Mouse (Mus musculus) forebrain, embryonic 12.5 days (tissue): Measurements from ENCODE around the gene Phf8. TPM values are rescaled to one million over a fixed set of nuclear protein-coding genes. Genes with fewer than 3 reads are reported as not detected.
"Not testable (repeated sequence)": the region's sequence is repeated elsewhere in the genome, so short reads cannot be mapped to it uniquely, and the experiment has no call there.

Source experiments
- ATAC-seq: fragments of 200-750 bp; cut with Nextera tagmentation; 2 replicates; pipeline ENCODE4 v1.8.0; 2017; ENCODE audit warnings: moderate TSS enrichment; ENCODE audit not compliant: low FRiP score
- H3K27ac ChIP-seq: fragments of 300-500 bp; sonication (generic); 2 replicates; pipeline ENCODE4 v1.5.1; 2016; ENCODE audit warnings: mild to moderate bottlenecking
- H3K27me3 ChIP-seq: fragments of 300-500 bp; sonication (generic); 2 replicates; pipeline ENCODE4 v1.6.1; 2016; ENCODE audit warnings: mild to moderate bottlenecking
- H3K36me3 ChIP-seq: fragments of 300-500 bp; sonication (generic); replicated peaks from 2 replicates; pipeline ENCODE4 v1.6.1; 2016; ENCODE audit warnings: mild to moderate bottlenecking
- H3K4me1 ChIP-seq: fragments of 300-500 bp; sonication (generic); 2 replicates; pipeline ENCODE4 v1.6.1; 2016
- H3K4me2 ChIP-seq: fragments of 300-500 bp; sonication (generic); 2 replicates; pipeline ENCODE4 v1.6.1; 2016; ENCODE audit warnings: mild to moderate bottlenecking, moderate library complexity
- H3K4me3 ChIP-seq: fragments of 300-500 bp; sonication (generic); replicated peaks from 2 replicates; pipeline ENCODE4 v1.5.1; 2016; ENCODE audit warnings: mild to moderate bottlenecking
- H3K9ac ChIP-seq: fragments of 300-500 bp; sonication (generic); 2 replicates; pipeline ENCODE4 v1.6.1; 2016; ENCODE audit warnings: mild to moderate bottlenecking
- H3K9me3 ChIP-seq: fragments of 300-500 bp; sonication (generic); 2 replicates; pipeline ENCODE4 v1.6.1; 2016
- WGBS: fragments of 180-500 bp; shearing (Covaris S2); methylation state at CpG from one replicate; pipeline ENCODE4 v1.1.7; 2016; 5-methylcytosine and 5-hydroxymethylcytosine counted together
- polyA plus RNA-seq: library from polyadenylated mRNA; unstranded; fragments of >200 nt; fragmentation: Nextera tagmentation; extraction: Ambion mirVana; gene quantifications from 2 replicates; pipeline ENCODE4 v1.2.1, GENCODE M21; 2016

The Phf8 gene
- 27.2 and 32.4 TPM in 2 replicates for polyA plus RNA-seq

DNA sequence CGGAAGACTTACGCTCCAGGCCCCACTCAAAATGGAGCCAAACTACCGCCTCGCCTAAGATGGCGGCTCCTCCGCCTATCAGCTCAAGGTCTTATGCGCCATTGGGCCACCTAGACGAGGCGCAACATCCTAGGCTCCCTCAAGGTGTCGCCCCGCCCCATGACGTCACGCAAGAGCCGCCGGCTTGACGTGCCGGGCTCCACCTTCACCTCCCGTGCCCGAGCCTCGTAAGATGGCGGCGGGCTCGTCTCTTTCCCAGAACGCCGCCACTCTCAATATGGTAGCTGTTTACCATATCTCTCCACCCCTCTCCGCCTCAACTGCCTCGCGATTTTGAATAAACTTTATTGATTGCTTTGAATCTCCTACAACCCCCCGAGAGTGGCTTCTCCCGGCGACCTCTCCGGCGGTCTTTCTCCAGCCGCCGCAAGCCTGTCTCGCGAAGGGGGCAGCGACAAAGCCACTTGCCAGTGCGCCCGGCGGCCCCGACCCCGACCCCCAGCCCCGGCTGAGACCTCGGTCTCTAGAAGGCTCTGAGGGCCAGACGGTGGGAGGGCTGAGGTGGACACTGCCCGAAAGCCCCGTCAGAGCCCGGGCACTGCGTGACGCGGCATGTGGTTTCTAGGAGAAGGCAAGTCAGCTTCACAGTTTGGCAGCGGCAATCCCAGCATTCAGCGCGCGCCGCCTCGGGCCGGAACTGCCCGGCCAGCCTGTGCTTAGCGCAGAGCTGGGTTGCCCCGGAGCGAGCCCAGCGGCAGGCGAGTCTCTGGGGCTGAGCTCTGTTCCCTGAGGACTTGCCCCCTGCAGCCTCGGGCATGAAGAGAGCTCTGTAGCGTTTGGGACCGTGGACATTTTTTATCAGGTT lies at the start of gene Phf8:
Gene Phf8 (plus strand): TSS at position 215 of the 865 bp plus-strand sequence.
- 0 out of 2 replicates have a peak, but pooled peaks cover 4% of the 10 kb centered on the region for H3K27me3 ChIP-seq
- peak; percentile 97 for ATAC-seq
- no peaks in the 10 kb centered on the region for H3K36me3 ChIP-seq
- H3K4me2 ChIP-seq, result peak within 1 kb of the TSS; percentile 65
- H3K9ac ChIP-seq, result peak within 1 kb of the TSS; percentile 70
- H3K27ac ChIP-seq, result peak within 1 kb of the TSS; percentile 98
- H3K9me3 ChIP-seq, result no peaks in the 10 kb centered on the region
- 22% methylated on average over 68 of the region's 68 CpGs for WGBS
- H3K4me1 ChIP-seq, result peaks cover 7% of the 10 kb centered on the region; the same call in 1 of the 2 replicates
- peak within 1 kb of the TSS; percentile 54 for H3K4me3 ChIP-seq

- Histone ChIP-seq H3K9me3 (no peaks in the 10 kb centered on the region), H3K4me2 (no peak overlapping the region), H3K9ac (no peak overlapping the region), H3K4me1 (no peaks in the 10 kb centered on the region), H3K4me3 (no peak overlapping the region), H3K27ac (no peak overlapping the region), H3K27me3 (no peaks in the 10 kb centered on the region), H3K36me3 (no peaks in the 10 kb centered on the region)
- no peak for ATAC-seq
- 90% methylated on average over 3 of the region's 3 CpGs for WGBS
Measured at GRCm38 (mm10) chrX:151488128-151488527, 32.3 kb upstream of the Phf8 start.

- not testable (repeated sequence) for H3K36me3 ChIP-seq, ATAC-seq, H3K27me3 ChIP-seq, H3K9ac ChIP-seq, H3K9me3 ChIP-seq, H3K4me3 ChIP-seq, H3K4me1 ChIP-seq, H3K27ac ChIP-seq, H3K4me2 ChIP-seq
- 90% methylated on average over 4 of the region's 4 CpGs for WGBS
Measured at GRCm38 (mm10) chrX:151493269-151493668, 27.2 kb upstream of the Phf8 start.

DNA sequence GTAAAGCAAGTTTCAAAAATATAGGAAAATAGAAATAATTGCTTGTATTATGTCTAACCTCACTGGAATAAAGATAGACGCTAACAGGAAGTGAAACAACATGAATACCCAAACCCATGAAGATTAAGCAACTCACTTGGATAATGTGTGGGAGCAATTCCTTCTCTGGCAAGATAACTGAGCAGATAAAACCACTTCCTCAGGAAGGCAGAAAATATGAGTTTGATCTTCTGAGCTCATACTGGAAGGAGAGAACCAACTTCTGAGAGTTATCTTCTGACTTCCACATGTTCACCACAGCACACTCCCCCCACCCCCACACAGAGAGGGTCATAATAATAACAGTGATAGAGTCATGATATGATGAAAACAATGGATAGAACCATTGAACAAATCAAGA lies 23.9 kb upstream of the Phf8 start:
- no peak overlapping the region for H3K4me2 ChIP-seq
- H3K27ac ChIP-seq, result no peak overlapping the region
- ATAC-seq, result no peak
- no peaks in the 10 kb centered on the region for H3K36me3 ChIP-seq
- H3K27me3 ChIP-seq, result no peaks in the 10 kb centered on the region
- no peaks in the 10 kb centered on the region for H3K9me3 ChIP-seq
- 76% methylated on average over 1 of the region's 1 CpGs for WGBS
- no peak overlapping the region for H3K9ac ChIP-seq
- no peaks in the 10 kb centered on the region for H3K4me1 ChIP-seq
- H3K4me3 ChIP-seq, result no peak overlapping the region

- H3K27ac ChIP-seq, result no peak overlapping the region
- no peaks in the 10 kb centered on the region for H3K4me1 ChIP-seq
- H3K9me3 ChIP-seq, result no peaks in the 10 kb centered on the region
- no peak overlapping the region for H3K4me2 ChIP-seq
- H3K4me3 ChIP-seq, result no peak overlapping the region
- no peaks in the 10 kb centered on the region for H3K27me3 ChIP-seq
- ATAC-seq, result no peak
- no peaks in the 10 kb centered on the region for H3K36me3 ChIP-seq
- H3K9ac ChIP-seq, result no peak overlapping the region
Measured at GRCm38 (mm10) chrX:151508536-151508935, 11.9 kb upstream of the Phf8 start.

DNA sequence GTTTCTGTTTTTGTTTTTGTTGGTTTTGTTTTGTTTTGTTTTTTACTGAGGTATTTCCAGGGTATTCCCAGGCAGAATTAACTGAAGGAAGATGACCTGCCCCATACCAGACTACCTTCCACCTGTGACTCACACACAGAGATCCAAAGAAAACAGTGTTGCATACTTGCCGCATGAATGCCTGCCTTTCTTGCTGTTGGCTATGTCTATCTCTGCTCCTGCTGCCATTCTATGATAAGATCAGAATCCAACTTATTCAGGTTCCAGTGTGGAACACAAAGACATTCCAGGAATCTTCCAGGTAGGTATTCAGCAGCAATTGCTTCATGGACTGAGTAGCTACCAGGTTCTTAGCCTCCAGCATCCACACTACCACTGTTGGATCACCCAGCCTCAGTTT lies 10.6 kb upstream of the Phf8 start:
- Histone ChIP-seq H3K27ac (no peak overlapping the region), H3K4me2 (no peak overlapping the region), H3K36me3 (no peaks in the 10 kb centered on the region), H3K9me3 (no peaks in the 10 kb centered on the region), H3K9ac (no peak overlapping the region), H3K27me3 (no peaks in the 10 kb centered on the region), H3K4me3 (no peak overlapping the region), H3K4me1 (no peaks in the 10 kb centered on the region)
- ATAC-seq, result no peak
- 94% methylated on average over 1 of the region's 1 CpGs for WGBS

- H3K27me3 ChIP-seq, result 0 out of 2 replicates have a peak, but pooled peaks cover 4% of the 10 kb centered on the region
- no peak overlapping the region for H3K9ac ChIP-seq
- 76% methylated on average over 3 of the region's 3 CpGs for WGBS
- H3K4me1 ChIP-seq, result no peaks in the 10 kb centered on the region
- H3K27ac ChIP-seq, result no peak overlapping the region
- H3K36me3 ChIP-seq, result no peaks in the 10 kb centered on the region
- no peaks in the 10 kb centered on the region for H3K9me3 ChIP-seq
- no peak overlapping the region for H3K4me2 ChIP-seq
- ATAC-seq, result no peak
- H3K4me3 ChIP-seq, result no peak overlapping the region
Measured at GRCm38 (mm10) chrX:151513066-151513465, 7.4 kb upstream of the Phf8 start.

GRCm38 (mm10) chrX:151513694-151514093 lies 6.8 kb upstream of the Phf8 start:
- Histone ChIP-seq H3K9me3 (no peaks in the 10 kb centered on the region), H3K9ac (no peak overlapping the region), H3K4me2 (no peak overlapping the region), H3K4me1 (no peaks in the 10 kb centered on the region), H3K27ac (no peak overlapping the region), H3K4me3 (no peak overlapping the region), H3K27me3 (0 out of 2 replicates have a peak, but pooled peaks cover 4% of the 10 kb centered on the region), H3K36me3 (no peaks in the 10 kb centered on the region)
- no peak for ATAC-seq
- 90% methylated on average over 2 of the region's 2 CpGs for WGBS

DNA sequence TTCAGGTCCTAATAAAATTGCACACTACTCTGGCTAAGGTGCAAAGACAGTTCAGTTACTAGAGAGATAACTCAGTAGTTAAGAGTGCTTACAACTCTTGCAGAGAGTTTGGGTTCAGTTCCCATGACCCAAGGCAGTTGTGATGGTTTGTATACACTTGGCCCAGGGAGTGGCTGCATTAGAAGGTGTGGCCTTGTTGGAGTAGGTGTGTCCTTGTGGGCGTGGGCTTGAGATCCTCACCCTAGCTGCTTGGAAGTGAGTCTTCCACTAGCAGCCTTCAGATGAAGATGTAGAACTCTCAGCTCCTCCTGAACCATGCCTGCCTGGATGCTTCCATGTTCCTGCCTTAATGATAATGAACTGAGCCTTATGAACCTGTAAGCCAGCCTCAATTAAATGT lies 2.3 kb upstream of the Phf8 start:
- H3K9ac ChIP-seq, result no peak overlapping the region
- 67% methylated on average over 1 of the region's 1 CpGs for WGBS
- ATAC-seq, result no peak
- no peak overlapping the region for H3K27ac ChIP-seq
- no peak overlapping the region for H3K4me3 ChIP-seq
- H3K9me3 ChIP-seq, result no peaks in the 10 kb centered on the region
- H3K36me3 ChIP-seq, result no peaks in the 10 kb centered on the region
- no peak overlapping the region for H3K4me2 ChIP-seq
- 0 out of 2 replicates have a peak, but pooled peaks cover 4% of the 10 kb centered on the region for H3K27me3 ChIP-seq
- H3K4me1 ChIP-seq, result peaks cover 7% of the 10 kb centered on the region; the same call in 1 of the 2 replicates

GRCm38 (mm10) chrX:151520127-151520457 lies 380 bp upstream of the Phf8 start:
- WGBS, result 27% methylated on average over 17 of the region's 17 CpGs
- H3K9ac ChIP-seq, result peak overlapping the region; percentile 51
- H3K4me2 ChIP-seq, result peak overlapping the region; percentile 41
- H3K4me3 ChIP-seq, result peak overlapping the region; percentile 54
- H3K27ac ChIP-seq, result peak overlapping the region; percentile 98
- H3K4me1 ChIP-seq, result peaks cover 7% of the 10 kb centered on the region; the same call in 1 of the 2 replicates
- no peaks in the 10 kb centered on the region for H3K9me3 ChIP-seq
- no peaks in the 10 kb centered on the region for H3K36me3 ChIP-seq
- 0 out of 2 replicates have a peak, but pooled peaks cover 4% of the 10 kb centered on the region for H3K27me3 ChIP-seq
- peak; percentile 70 for ATAC-seq

DNA sequence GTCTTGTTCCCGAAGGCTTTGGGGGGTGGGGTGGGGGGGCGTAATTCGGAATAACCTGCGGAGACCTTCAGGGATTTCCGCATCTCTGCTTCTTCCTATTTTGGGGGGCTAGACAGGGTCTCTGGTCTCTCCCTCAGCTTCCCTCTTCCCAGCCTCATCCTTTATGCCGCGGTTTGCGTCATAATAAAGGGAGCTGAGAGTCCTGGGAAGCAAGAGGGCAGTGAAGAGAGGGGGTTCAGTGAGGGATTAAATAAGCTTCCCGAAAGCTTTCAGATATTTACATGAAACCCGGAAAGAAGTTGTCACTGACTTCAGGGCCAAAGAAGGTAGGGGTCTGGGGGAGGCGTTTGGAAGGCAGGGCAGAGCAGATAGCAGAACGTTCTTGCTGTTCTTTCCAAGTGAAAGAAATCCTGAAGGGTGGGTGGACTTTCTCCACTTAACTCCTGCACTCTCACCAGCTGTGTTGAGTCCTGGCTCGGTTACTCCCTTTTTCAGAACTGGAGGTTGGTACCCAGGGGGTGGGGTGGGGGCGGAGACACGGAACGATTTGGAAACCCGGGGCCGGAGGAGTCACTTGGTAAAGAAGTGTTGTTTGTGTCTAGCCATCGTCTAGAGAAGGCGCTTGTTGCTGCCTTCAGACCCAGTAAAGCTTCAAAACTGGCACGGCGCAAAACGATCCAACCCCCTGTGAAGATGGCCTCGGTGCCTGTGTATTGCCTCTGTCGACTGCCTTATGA lies 1.5 kb downstream of the Phf8 start:
- no peak for ATAC-seq
- WGBS, result 26% methylated on average over 25 of the region's 25 CpGs
- Histone ChIP-seq H3K27ac (no peak overlapping the region), H3K27me3 (no peaks in the 10 kb centered on the region), H3K4me3 (peak overlapping the region; percentile 54), H3K36me3 (no peaks in the 10 kb centered on the region), H3K9me3 (no peaks in the 10 kb centered on the region), H3K9ac (peak overlapping the region; percentile 70), H3K4me2 (peak overlapping the region; percentile 65), H3K4me1 (peaks cover 7% of the 10 kb centered on the region; the same call in 1 of the 2 replicates)

DNA sequence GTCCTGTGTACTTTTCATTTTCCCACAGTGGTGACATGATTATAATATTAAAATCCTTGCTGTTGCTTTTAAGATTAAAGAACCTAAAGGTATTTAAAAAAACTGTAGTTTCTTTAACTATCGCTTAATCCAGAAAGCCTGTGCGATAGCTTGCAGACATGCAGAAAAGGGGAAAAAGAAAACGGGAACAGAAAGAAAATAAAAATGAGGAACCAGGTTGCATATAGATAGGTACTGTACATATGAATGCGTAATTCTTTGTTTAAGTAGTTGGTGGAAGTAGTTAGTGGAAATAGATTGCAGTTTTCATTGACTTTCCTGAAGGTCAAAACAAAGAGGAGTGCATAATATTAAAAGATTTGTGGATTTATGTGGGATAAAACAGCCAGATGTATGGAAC lies 32.9 kb downstream of the Phf8 start:
- H3K9ac ChIP-seq, result no peak overlapping the region
- H3K4me2 ChIP-seq, result no peak overlapping the region
- WGBS, result 92% methylated on average over 4 of the region's 4 CpGs
- H3K4me1 ChIP-seq, result no peaks in the 10 kb centered on the region
- no peak for ATAC-seq
- no peak overlapping the region for H3K27ac ChIP-seq
- H3K9me3 ChIP-seq, result no peaks in the 10 kb centered on the region
- no peaks in the 10 kb centered on the region for H3K27me3 ChIP-seq
- peaks cover 10% of the 10 kb centered on the region; the same call in 1 of the 2 replicates for H3K36me3 ChIP-seq
- H3K4me3 ChIP-seq, result no peak overlapping the region
